ENCODE assay signal across 15 mouse cellular contexts in the genomic region with DNA sequence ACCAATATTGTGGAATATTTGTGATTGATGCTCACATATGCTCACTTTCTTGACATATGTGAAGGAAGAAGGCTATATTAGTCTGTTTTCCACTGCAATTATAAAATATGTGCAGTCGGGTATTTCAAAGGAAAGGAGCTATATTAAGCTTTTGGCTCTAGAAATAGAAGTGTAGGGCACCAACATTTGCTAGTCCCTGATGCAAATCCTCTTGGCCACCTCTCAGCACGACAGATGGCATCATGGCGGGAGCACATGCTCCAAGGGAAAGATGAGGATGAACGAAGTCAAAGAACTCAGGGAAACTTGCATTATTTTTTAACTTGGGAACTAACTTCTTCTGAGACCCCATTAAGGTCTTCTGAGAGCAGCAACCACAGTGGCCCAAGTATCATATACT.
A peak's percentile ranks its signal among the peaks of the same experiment; 100 is the strongest.
DNase-seq lines count a peak whose midpoint lies in the region; ATAC-seq and TF ChIP-seq lines count a peak whose summit lies in the region.
"Had no signal": no experiment of that assay in that cellular context is flagged by ENCODE, and none has a peak within 500 bp of the region (broad histone marks: within the 10 kb centered on the region; RNA-seq: fewer than 3 reads in every experiment).

No protein-coding gene starts in this region.

- no peak for TF ChIP-seq CTCF in layer of hippocampus, adult 2 months (conservative IDR thresholded peaks at IDR 0.05)

- whole genome bisulfite sequencing in heart, embryonic 12.5 days, result 80% methylated on average over 4 of the region's 4 CpGs

- peak; percentile 91 for DNase-seq in brain, adult 2 months (ENCODE audit: low read depth, low spot score)
- peak; percentile 79 for DNase-seq in cerebellum, adult 9-11 months
- peak; percentile 15 to 35 for DNase-seq in layer of hippocampus, adult 2 months (ENCODE audit: low spot score in 2 of 2)
- DNase-seq in left cerebral cortex, postnatal 25 days (ENCODE audit: low spot score in 2 of 2), result peak; percentile 23 to 88
- no peak for DNase-seq in adrenal gland, adult 8-10 months
- no peak for DNase-seq in adrenal gland, adult (ENCODE audit: inconsistent age in 2 of 2, low spot score in 1 of 2)
- DNase-seq: gastrocnemius, postnatal 25 days; heart, postnatal 36 days; kidney, adult 2 months; lung, postnatal 4 days had no signal

- H3K4me1 ChIP-seq in heart, embryonic 12.5 days (replicated peaks), result no peaks in the 10 kb centered on the region
- H3K4me1 ChIP-seq: embryonic facial prominence, embryonic 13.5 days had no signal

- intact Hi-C loops in left cerebral cortex, postnatal 25 days (cut with DNase I), result no loop called here

- no peaks in the 10 kb centered on the region for H3K9me3 ChIP-seq in heart, embryonic 12.5 days (replicated peaks)
- H3K9me3 ChIP-seq: embryonic facial prominence, embryonic 13.5 days had no signal

- no peaks in the 10 kb centered on the region for H3K36me3 ChIP-seq in heart, embryonic 12.5 days
- H3K36me3 ChIP-seq: embryonic facial prominence, embryonic 13.5 days had no signal

- H3K27me3 ChIP-seq in heart, embryonic 12.5 days (replicated peaks), result no peaks in the 10 kb centered on the region
- H3K27me3 ChIP-seq: embryonic facial prominence, embryonic 13.5 days had no signal

- no peak for ATAC-seq in CD4-positive, CD25-positive, alpha-beta regulatory T cell, adult 4 months
- no peak for ATAC-seq in heart, embryonic 12.5 days (ENCODE audit: insufficient number of reproducible peaks, low FRiP score)
- ATAC-seq: Patski had no signal

- H3K4me2 ChIP-seq in heart, embryonic 12.5 days, result no peak overlapping the region
- H3K4me2 ChIP-seq: embryonic facial prominence, embryonic 13.5 days; liver, embryonic 11.5 days had no signal

- H3K27ac ChIP-seq in layer of hippocampus, adult 2 months, result no peak overlapping the region
- no peak overlapping the region for H3K27ac ChIP-seq in heart, embryonic 12.5 days (ENCODE audit: poor library complexity, severe bottlenecking)
- H3K27ac ChIP-seq: embryonic facial prominence, embryonic 13.5 days had no signal

- H3K4me3 ChIP-seq in layer of hippocampus, adult 2 months, result no peak overlapping the region
- H3K4me3 ChIP-seq in heart, embryonic 12.5 days, result no peak overlapping the region
- H3K4me3 ChIP-seq: embryonic facial prominence, embryonic 13.5 days had no signal

- no peak overlapping the region for H3K9ac ChIP-seq in heart, embryonic 12.5 days
- H3K9ac ChIP-seq: embryonic facial prominence, embryonic 13.5 days had no signal

Comparison
In these comparisons a context has a peak if more than half of its experiments do, and no peak if none do; other contexts are left out.
1. DNase-seq: peak in brain, adult 2 months (single experiment), cerebellum, adult 9-11 months (single experiment), layer of hippocampus, adult 2 months (2 of 2) and left cerebral cortex, postnatal 25 days (2 of 2); none in adrenal gland, adult 8-10 months (single experiment) and adrenal gland, adult (0 of 2).